Mouse (Mus musculus): Measurements from ENCODE around the gene Slc31a1. TPM values are rescaled to one million over a fixed set of nuclear protein-coding genes. Genes with fewer than 3 reads are reported as not detected.

Slc31a1 gene
- polyA plus RNA-seq, 1 experiment from 2014 or later, result 41.2 TPM

DNA sequence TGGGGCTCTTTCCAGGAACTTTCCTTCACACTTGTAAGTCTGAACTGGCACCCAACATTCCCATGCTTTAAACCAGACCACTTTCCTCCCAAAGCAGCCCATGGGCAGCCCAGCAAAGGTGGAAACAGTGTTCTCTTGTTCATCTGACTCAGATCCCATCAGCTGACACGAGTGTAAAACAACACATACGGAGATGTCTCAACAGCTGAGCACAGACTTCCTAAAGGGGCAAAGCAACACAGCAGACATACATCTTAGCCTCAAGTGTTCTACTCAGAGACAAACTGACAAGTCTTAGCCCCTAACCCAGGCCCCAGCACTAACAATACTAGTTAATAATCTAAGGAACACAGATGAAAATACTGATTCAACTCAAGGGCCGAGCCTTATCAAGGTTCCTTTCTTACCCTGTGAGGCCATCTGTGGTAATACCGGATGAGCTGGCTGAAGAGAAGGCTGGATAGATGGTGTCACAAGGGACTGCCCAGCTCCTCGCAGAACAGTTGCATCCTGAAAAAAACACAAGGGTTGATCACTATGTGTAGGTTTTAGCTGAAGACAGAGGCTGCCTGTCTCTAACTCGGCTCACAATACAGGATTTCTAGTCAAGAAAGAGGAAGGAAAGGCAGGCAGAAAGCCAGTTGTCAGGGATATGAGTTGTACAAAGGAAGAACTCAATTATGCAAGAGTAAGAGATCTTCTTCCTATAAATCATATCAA lies 31.4 kb upstream of the Slc31a1 start:
- no peaks in the 10 kb centered on the region for H3K9me3 ChIP-seq (ENCODE audit: control insufficient read depth, low read depth, low read length)
- no peaks in the 10 kb centered on the region for H3K4me1 ChIP-seq (ENCODE audit: control insufficient read depth, insufficient read depth, low read length)
- ATAC-seq (ENCODE audit: insufficient number of reproducible peaks, insufficient read depth, low FRiP score, low read depth), result no peak
- WGBS, result 73% methylated on average over 6 of the region's 6 CpGs
- no peak overlapping the region for H3K4me3 ChIP-seq (ENCODE audit: low read depth, low read length)
- H3K4me2 ChIP-seq (replicated peaks; ENCODE audit: low read depth, low read length), result no peak overlapping the region
- H3K9ac ChIP-seq (replicated peaks; ENCODE audit: low read depth, low read length), result no peak overlapping the region
- H3K27me3 ChIP-seq (ENCODE audit: control insufficient read depth, insufficient read depth, low read length), result no peaks in the 10 kb centered on the region
- H3K27ac ChIP-seq (ENCODE audit: low read length), result no peak overlapping the region
- peaks cover 29% of the 10 kb centered on the region for H3K36me3 ChIP-seq (ENCODE audit: control insufficient read depth, insufficient read depth, low read length)

DNA sequence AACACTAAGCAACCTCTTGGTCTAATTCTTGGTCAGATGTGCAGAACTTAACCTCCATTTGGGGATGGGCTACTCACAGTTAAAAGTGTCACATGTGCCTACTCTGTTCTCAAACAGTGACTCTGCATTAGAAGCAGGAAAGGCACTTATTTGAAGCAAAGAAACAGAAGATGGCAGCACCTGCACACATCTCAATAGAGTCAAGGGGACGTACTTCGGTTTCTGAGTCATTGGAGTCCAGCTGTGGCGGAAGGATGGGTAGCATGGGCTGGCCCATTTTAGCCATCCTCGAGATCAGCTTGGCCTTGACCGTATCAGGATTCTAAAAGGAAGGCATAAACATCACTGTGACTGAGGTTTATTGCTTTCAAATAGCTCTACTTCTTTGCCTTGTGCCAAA lies 28.6 kb upstream of the Slc31a1 start:
- no peaks in the 10 kb centered on the region for H3K9me3 ChIP-seq (ENCODE audit: control insufficient read depth, low read depth, low read length)
- no peak overlapping the region for H3K27ac ChIP-seq (ENCODE audit: low read length)
- H3K36me3 ChIP-seq (ENCODE audit: control insufficient read depth, insufficient read depth, low read length), result peaks cover 26% of the 10 kb centered on the region
- H3K4me1 ChIP-seq (ENCODE audit: control insufficient read depth, insufficient read depth, low read length), result no peaks in the 10 kb centered on the region
- H3K9ac ChIP-seq (replicated peaks; ENCODE audit: low read depth, low read length), result no peak overlapping the region
- WGBS, result 87% methylated on average over 5 of the region's 5 CpGs
- no peaks in the 10 kb centered on the region for H3K27me3 ChIP-seq (ENCODE audit: control insufficient read depth, insufficient read depth, low read length)
- no peak for ATAC-seq (ENCODE audit: insufficient number of reproducible peaks, insufficient read depth, low FRiP score, low read depth)
- no peak overlapping the region for H3K4me3 ChIP-seq (ENCODE audit: low read depth, low read length)
- no peak overlapping the region for H3K4me2 ChIP-seq (replicated peaks; ENCODE audit: low read depth, low read length)

GRCm38 (mm10) chr4:62338536-62338935 lies 22.0 kb upstream of the Slc31a1 start:
- no peaks in the 10 kb centered on the region for H3K9me3 ChIP-seq (ENCODE audit: control insufficient read depth, low read depth, low read length)
- WGBS, result 84% methylated on average over 5 of the region's 5 CpGs
- H3K4me2 ChIP-seq (replicated peaks; ENCODE audit: low read depth, low read length), result no peak overlapping the region
- no peak overlapping the region for H3K9ac ChIP-seq (replicated peaks; ENCODE audit: low read depth, low read length)
- H3K4me3 ChIP-seq (ENCODE audit: low read depth, low read length), result no peak overlapping the region
- H3K27ac ChIP-seq (ENCODE audit: low read length), result no peak overlapping the region
- H3K4me1 ChIP-seq (ENCODE audit: control insufficient read depth, insufficient read depth, low read length), result no peaks in the 10 kb centered on the region
- no peak for ATAC-seq (ENCODE audit: insufficient number of reproducible peaks, insufficient read depth, low FRiP score, low read depth)
- H3K27me3 ChIP-seq (ENCODE audit: control insufficient read depth, insufficient read depth, low read length), result no peaks in the 10 kb centered on the region
- H3K36me3 ChIP-seq (ENCODE audit: control insufficient read depth, insufficient read depth, low read length), result peaks cover 10% of the 10 kb centered on the region

DNA sequence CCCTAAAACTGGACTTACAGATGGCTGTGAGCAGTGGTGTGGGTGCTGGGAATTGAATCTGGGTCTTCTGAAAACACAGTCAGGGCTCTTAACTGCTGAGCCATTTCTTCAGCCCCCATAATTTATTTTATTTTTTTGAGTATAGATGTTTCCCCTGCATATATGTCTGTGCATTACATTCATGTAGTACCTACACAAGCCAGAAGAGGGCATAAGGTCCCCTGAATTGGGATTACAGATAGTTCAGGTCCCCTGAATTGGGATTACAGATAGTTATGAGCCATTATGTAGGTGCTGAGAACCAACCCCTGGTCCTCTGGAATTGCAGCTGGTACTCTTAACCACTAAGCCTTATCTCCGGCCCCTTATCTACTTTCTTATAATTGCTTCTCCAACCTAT lies 16.5 kb upstream of the Slc31a1 start:
- no peak overlapping the region for H3K4me3 ChIP-seq (ENCODE audit: low read depth, low read length)
- no peaks in the 10 kb centered on the region for H3K27me3 ChIP-seq (ENCODE audit: control insufficient read depth, insufficient read depth, low read length)
- H3K9me3 ChIP-seq (ENCODE audit: control insufficient read depth, low read depth, low read length), result no peaks in the 10 kb centered on the region
- H3K4me2 ChIP-seq (replicated peaks; ENCODE audit: low read depth, low read length), result no peak overlapping the region
- H3K4me1 ChIP-seq (ENCODE audit: control insufficient read depth, insufficient read depth, low read length), result no peaks in the 10 kb centered on the region
- no peak overlapping the region for H3K9ac ChIP-seq (replicated peaks; ENCODE audit: low read depth, low read length)
- H3K36me3 ChIP-seq (ENCODE audit: control insufficient read depth, insufficient read depth, low read length), result peaks cover 18% of the 10 kb centered on the region
- 90% methylated on average over 1 of the region's 1 CpGs for WGBS
- no peak overlapping the region for H3K27ac ChIP-seq (ENCODE audit: low read length)
- ATAC-seq (ENCODE audit: insufficient number of reproducible peaks, insufficient read depth, low FRiP score, low read depth), result no peak

GRCm38 (mm10) chr4:62345827-62346226 lies 14.7 kb upstream of the Slc31a1 start:
- H3K27me3 ChIP-seq (ENCODE audit: control insufficient read depth, insufficient read depth, low read length), result no peaks in the 10 kb centered on the region
- H3K9me3 ChIP-seq (ENCODE audit: control insufficient read depth, low read depth, low read length), result no peaks in the 10 kb centered on the region
- no peak overlapping the region for H3K9ac ChIP-seq (replicated peaks; ENCODE audit: low read depth, low read length)
- H3K4me2 ChIP-seq (replicated peaks; ENCODE audit: low read depth, low read length), result no peak overlapping the region
- no peak overlapping the region for H3K4me3 ChIP-seq (ENCODE audit: low read depth, low read length)
- no peaks in the 10 kb centered on the region for H3K4me1 ChIP-seq (ENCODE audit: control insufficient read depth, insufficient read depth, low read length)
- WGBS, result 81% methylated on average over 4 of the region's 4 CpGs
- H3K36me3 ChIP-seq (ENCODE audit: control insufficient read depth, insufficient read depth, low read length), result peaks cover 15% of the 10 kb centered on the region
- H3K27ac ChIP-seq (ENCODE audit: low read length), result no peak overlapping the region
- ATAC-seq (ENCODE audit: insufficient number of reproducible peaks, insufficient read depth, low FRiP score, low read depth), result no peak

DNA sequence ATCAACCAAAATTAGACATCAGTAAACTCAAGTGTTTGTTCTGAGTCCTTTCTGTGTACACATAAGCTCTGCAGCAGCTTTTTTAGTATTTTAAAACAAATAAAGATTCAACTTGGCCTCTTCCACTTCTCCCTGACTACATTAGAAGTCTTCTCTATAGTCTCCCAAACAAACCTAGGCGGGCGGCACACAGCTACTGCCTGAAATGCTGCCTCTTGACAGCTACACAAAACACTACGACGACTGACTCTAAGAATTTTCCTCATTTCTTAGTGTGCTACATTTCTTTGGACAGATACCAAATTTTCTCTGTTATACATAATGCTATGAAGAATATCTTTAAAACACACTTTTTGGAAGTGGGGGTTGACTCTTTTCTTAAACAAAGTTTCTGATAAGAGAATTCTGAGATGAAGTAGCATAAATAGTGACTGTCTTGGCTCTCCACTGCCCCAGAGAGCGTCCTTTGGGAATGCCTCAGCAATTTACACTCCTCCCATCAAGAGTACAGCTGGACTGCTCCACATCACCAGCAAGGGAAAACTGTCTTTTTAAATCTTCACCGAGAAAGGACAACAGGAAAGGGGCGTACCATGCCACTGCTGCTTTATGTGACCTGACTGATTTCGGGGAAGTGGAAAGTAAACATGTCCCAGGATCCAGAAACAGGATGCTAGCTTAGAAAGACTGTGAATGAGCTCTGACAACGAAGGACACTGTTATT lies 12.8 kb upstream of the Slc31a1 start:
- Histone ChIP-seq H3K27ac (ENCODE audit: low read length) (no peak overlapping the region; the same call in 1 of the 2 replicates), H3K4me3 (ENCODE audit: low read depth, low read length) (no peak overlapping the region), H3K4me1 (ENCODE audit: control insufficient read depth, insufficient read depth, low read length) (no peaks in the 10 kb centered on the region), H3K4me2 (replicated peaks; ENCODE audit: low read depth, low read length) (no peak overlapping the region), H3K9ac (replicated peaks; ENCODE audit: low read depth, low read length) (no peak overlapping the region), H3K27me3 (ENCODE audit: control insufficient read depth, insufficient read depth, low read length) (no peaks in the 10 kb centered on the region), H3K36me3 (ENCODE audit: control insufficient read depth, insufficient read depth, low read length) (peaks cover 22% of the 10 kb centered on the region), H3K9me3 (ENCODE audit: control insufficient read depth, low read depth, low read length) (no peaks in the 10 kb centered on the region)
- 41% methylated on average over 9 of the region's 9 CpGs for WGBS
- ATAC-seq (ENCODE audit: insufficient number of reproducible peaks, insufficient read depth, low FRiP score, low read depth), result no peak

- no peaks in the 10 kb centered on the region for H3K4me1 ChIP-seq (ENCODE audit: control insufficient read depth, insufficient read depth, low read length)
- no peak overlapping the region; the same call in 1 of the 2 replicates for H3K27ac ChIP-seq (ENCODE audit: low read length)
- H3K27me3 ChIP-seq (ENCODE audit: control insufficient read depth, insufficient read depth, low read length), result no peaks in the 10 kb centered on the region
- WGBS, result 62% methylated on average over 2 of the region's 2 CpGs
- H3K36me3 ChIP-seq (ENCODE audit: control insufficient read depth, insufficient read depth, low read length), result peaks cover 22% of the 10 kb centered on the region
- H3K4me2 ChIP-seq (replicated peaks; ENCODE audit: low read depth, low read length), result no peak overlapping the region
- no peak for ATAC-seq (ENCODE audit: insufficient number of reproducible peaks, insufficient read depth, low FRiP score, low read depth)
- no peak overlapping the region for H3K9ac ChIP-seq (replicated peaks; ENCODE audit: low read depth, low read length)
- no peak overlapping the region for H3K4me3 ChIP-seq (ENCODE audit: low read depth, low read length)
- no peaks in the 10 kb centered on the region for H3K9me3 ChIP-seq (ENCODE audit: control insufficient read depth, low read depth, low read length)
These were observed 12.2 kb upstream of the Slc31a1 start for GRCm38 (mm10) chr4:62348329-62348705.

DNA sequence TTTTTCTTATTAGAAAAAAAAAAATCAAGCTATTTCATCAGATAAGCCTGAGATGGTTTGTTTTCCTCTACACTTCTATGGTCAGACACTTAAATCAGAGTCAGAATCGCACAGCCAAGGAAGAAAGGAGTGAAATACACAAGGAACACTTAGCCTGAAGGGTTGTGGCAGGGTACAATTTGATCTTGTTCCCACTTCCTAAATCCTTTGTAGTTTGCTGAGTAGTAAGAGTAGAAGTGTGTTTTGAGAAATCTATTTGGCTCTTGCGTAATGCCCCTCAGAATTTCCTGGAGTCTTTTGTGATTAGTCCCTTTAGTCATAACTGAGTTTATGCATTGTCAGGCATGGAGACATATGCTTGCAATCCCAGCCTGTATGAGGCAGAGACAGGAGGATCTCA lies 11.2 kb upstream of the Slc31a1 start:
- Histone ChIP-seq H3K9me3 (ENCODE audit: control insufficient read depth, low read depth, low read length) (no peaks in the 10 kb centered on the region), H3K36me3 (ENCODE audit: control insufficient read depth, insufficient read depth, low read length) (peaks cover 14% of the 10 kb centered on the region), H3K4me3 (ENCODE audit: low read depth, low read length) (no peak overlapping the region), H3K27me3 (ENCODE audit: control insufficient read depth, insufficient read depth, low read length) (no peaks in the 10 kb centered on the region), H3K27ac (ENCODE audit: low read length) (no peak overlapping the region), H3K4me2 (replicated peaks; ENCODE audit: low read depth, low read length) (no peak overlapping the region), H3K4me1 (ENCODE audit: control insufficient read depth, insufficient read depth, low read length) (no peaks in the 10 kb centered on the region), H3K9ac (replicated peaks; ENCODE audit: low read depth, low read length) (no peak overlapping the region)
- WGBS, result 87% methylated on average over 2 of the region's 2 CpGs
- ATAC-seq (ENCODE audit: insufficient number of reproducible peaks, insufficient read depth, low FRiP score, low read depth), result no peak

Measured in stomach, embryonic 14.5 days (tissue).